Comparison of ENCODE assay signal across 8 mouse cellular contexts in the genomic region with DNA sequence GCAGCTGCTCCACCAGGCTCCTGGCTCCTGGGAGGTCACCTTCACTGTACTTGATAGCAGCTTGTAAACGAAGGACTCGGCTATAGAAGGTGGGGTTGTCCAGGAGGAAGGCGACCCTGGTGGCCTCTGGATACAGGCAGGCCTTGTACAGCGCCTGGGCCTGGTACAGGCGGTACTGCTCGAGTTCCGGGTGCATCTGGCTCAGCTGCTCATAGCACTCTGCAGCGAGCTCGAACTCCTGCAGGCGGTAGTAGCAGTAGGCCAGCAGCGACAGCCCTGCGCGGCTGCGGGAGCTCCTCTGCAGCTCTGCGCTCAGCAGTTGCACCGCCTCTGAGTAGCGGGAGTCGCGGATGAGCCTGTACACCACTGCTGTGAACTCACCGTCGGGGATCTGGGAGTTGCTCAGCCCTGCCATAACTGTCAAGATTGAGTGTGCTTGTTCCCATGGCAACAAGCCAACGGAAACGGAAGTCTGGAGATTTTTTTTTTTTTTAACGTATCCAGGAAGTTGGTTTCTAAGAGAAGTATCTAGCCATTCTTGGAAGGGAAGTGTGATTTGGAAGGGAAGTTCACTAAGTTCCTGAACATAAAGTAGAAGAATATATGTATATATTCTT. TPM values are rescaled to one million over a fixed set of nuclear protein-coding genes. Genes with fewer than 3 reads are reported as not detected.
DNase-seq lines count a peak whose midpoint lies in the region; ATAC-seq lines count a peak whose summit lies in the region.
"Not testable (repeated sequence)": the region's sequence is repeated elsewhere in the genome, so short reads cannot be mapped to it uniquely, and the experiment has no call there.

A gene (minus strand): TSS at position 419 of the 617 bp plus-strand sequence.

- H3K4me2 ChIP-seq in heart, embryonic 15.5 days = peak within 1 kb of the TSS; percentile 46
- H3K4me2 ChIP-seq in intestine, embryonic 15.5 days (replicated peaks) = not testable (repeated sequence)
- H3K4me2 ChIP-seq in limb, embryonic 12.5 days = 0 out of 2 replicates have a peak within 1 kb of the TSS, but pooled peaks have one; percentile 21
- H3K4me2 ChIP-seq in neural tube, embryonic 13.5 days = peak within 1 kb of the TSS; percentile 25

- ATAC-seq in erythroblast, adult 5-6 weeks (replicated peaks; ENCODE audit: low FRiP score, poor library complexity, severe bottlenecking) = peak; percentile 52
- peak; percentile 45 for ATAC-seq in heart, embryonic 15.5 days (replicated peaks; ENCODE audit: insufficient number of reproducible peaks, insufficient read depth, low FRiP score, low read depth)
- ATAC-seq in intestine, embryonic 15.5 days = 0 out of 2 replicates have a peak, but pooled peaks have one; percentile 23
- 0 out of 2 replicates have a peak, but pooled peaks have one; percentile 9 for ATAC-seq in limb, embryonic 12.5 days (ENCODE audit: insufficient number of reproducible peaks, insufficient read depth, low FRiP score, low TSS enrichment, low read depth)
- 0 out of 2 replicates have a peak, but pooled peaks have one; percentile 44 for ATAC-seq in neural tube, embryonic 13.5 days (ENCODE audit: low read depth)

- H3K27ac ChIP-seq in heart, embryonic 15.5 days; intestine, embryonic 15.5 days; limb, embryonic 12.5 days; neural tube, embryonic 13.5 days (replicated peaks): not testable (repeated sequence)

- 25% methylated on average over 21 of the region's 24 CpGs for WGBS in heart, embryonic 15.5 days
- 35% methylated on average over 22 of the region's 24 CpGs for WGBS in intestine, embryonic 15.5 days
- whole genome bisulfite sequencing in limb, embryonic 12.5 days = 28% methylated on average over 21 of the region's 24 CpGs
- 22% methylated on average over 22 of the region's 24 CpGs for WGBS in neural tube, embryonic 13.5 days

- DNase-seq in adrenal gland, adult 2 months = peak; percentile 25
- peak; percentile 54 to 68 for DNase-seq in lung, postnatal 4 days
- DNase-seq in thymus, postnatal 25 days = peak; percentile 11

- not testable (repeated sequence) for H3K9me3 ChIP-seq in heart, embryonic 15.5 days (replicated peaks); intestine, embryonic 15.5 days; limb, embryonic 12.5 days; neural tube, embryonic 13.5 days

- H3K9ac ChIP-seq in heart, embryonic 15.5 days; intestine, embryonic 15.5 days; limb, embryonic 12.5 days (replicated peaks); neural tube, embryonic 13.5 days: not testable (repeated sequence)

- H3K4me1 ChIP-seq in heart, embryonic 15.5 days (replicated peaks); intestine, embryonic 15.5 days (replicated peaks); limb, embryonic 12.5 days (replicated peaks); neural tube, embryonic 13.5 days (replicated peaks): not testable (repeated sequence)

- H3K36me3 ChIP-seq in heart, embryonic 15.5 days; intestine, embryonic 15.5 days; limb, embryonic 12.5 days; neural tube, embryonic 13.5 days: not testable (repeated sequence)

- not testable (repeated sequence) for H3K4me3 ChIP-seq in heart, embryonic 15.5 days; intestine, embryonic 15.5 days (replicated peaks); limb, embryonic 12.5 days (replicated peaks); neural tube, embryonic 13.5 days

- not testable (repeated sequence) for H3K27me3 ChIP-seq in heart, embryonic 15.5 days; intestine, embryonic 15.5 days (replicated peaks); limb, embryonic 12.5 days; neural tube, embryonic 13.5 days

RNA-seq across cellular contexts. Expression of the gene that starts here (rescaled TPM):
- under 1 TPM; 0.23 to 0.62 TPM for total RNA-seq in adrenal gland, adult 2 months (2021)
- polyA plus RNA-seq in adrenal gland, adult 2 months (2012; rRNA removed) = 0.38 and 0.49 TPM in 2 replicates
- total RNA-seq in erythroblast, adult 5-6 weeks (2015; ENCODE audit: low replicate concordance) = not detected in 2 replicates
- 0.43 TPM in 1 of 2 replicates, not detected in the other for total RNA-seq in erythroblast, adult 5-6 weeks (2017; ENCODE audit: low replicate concordance)
- polyA plus RNA-seq in heart, embryonic 15.5 days (2015; fragmentation: Nextera tagmentation; extraction: Ambion mirVana) = 0.76 and 0.78 TPM in 2 replicates
- polyA plus RNA-seq in intestine, embryonic 15.5 days (2015; fragmentation: Nextera tagmentation; extraction: Ambion mirVana) = 0.08 and 0.16 TPM in 2 replicates
- 0.59 and 0.60 TPM in 2 replicates for polyA plus RNA-seq in limb, embryonic 12.5 days (2016; fragmentation: Nextera tagmentation; extraction: Ambion mirVana)
- polyA plus RNA-seq in neural tube, embryonic 13.5 days (2015; fragmentation: Nextera tagmentation; extraction: Ambion mirVana) = 0.65 and 1.1 TPM in 2 replicates

Comparison
In these comparisons a context has a peak if more than half of its experiments do, and no peak if none do; other contexts are left out.
1. Peak in DNase-seq in adrenal gland, adult 2 months; RNA of the gene not detected or under 1 TPM.
2. Peak in ATAC-seq in erythroblast, adult 5-6 weeks; RNA of the gene not detected or under 1 TPM.
3. Peak in ATAC-seq and H3K4me2 ChIP-seq in heart, embryonic 15.5 days; RNA of the gene not detected or under 1 TPM.
4. Peak in ATAC-seq in intestine, embryonic 15.5 days; RNA of the gene not detected or under 1 TPM.
5. Peak in ATAC-seq and H3K4me2 ChIP-seq in limb, embryonic 12.5 days; RNA of the gene not detected or under 1 TPM.
6. DNase-seq: peak in every context shown above with its lines; median percentile 61 in lung, postnatal 4 days; 25 in adrenal gland, adult 2 months; 11 in thymus, postnatal 25 days.